Mouse (Mus musculus): Measurements from ENCODE around the gene Lbp.
A peak's percentile ranks its signal among the peaks of the same experiment; 100 is the strongest.

The Lbp gene

GRCm38 (mm10) chr2:158305948-158306695, at the start of gene Lbp:
Lbp (plus strand) TSS chr2:158306493.
- DNase-seq (ENCODE audit: low spot score), result peak; percentile 71

GRCm38 (mm10) chr2:158256894-158257293, 49.4 kb upstream of the Lbp start:
- peak; percentile 77 for DNase-seq (ENCODE audit: low spot score)

GRCm38 (mm10) chr2:158258005-158258418, 48.3 kb upstream of the Lbp start, which contains the start of gene Bpi:
Bpi (plus strand) TSS chr2:158258094.
- no peak for DNase-seq (ENCODE audit: low spot score)

GRCm38 (mm10) chr2:158258781-158259180, 47.5 kb upstream of the Lbp start:
- peak; percentile 87 for DNase-seq (ENCODE audit: low spot score)

GRCm38 (mm10) chr2:158259498-158259897, 46.8 kb upstream of the Lbp start:
- DNase-seq (ENCODE audit: low spot score), result no peak

GRCm38 (mm10) chr2:158264877-158265276, 41.4 kb upstream of the Lbp start:
- no peak for DNase-seq (ENCODE audit: low spot score)

- DNase-seq (ENCODE audit: low spot score), result no peak
Observed at GRCm38 (mm10) chr2:158270017-158270416, 36.3 kb upstream of the Lbp start.

GRCm38 (mm10) chr2:158273646-158274045, 32.6 kb upstream of the Lbp start:
- no peak for DNase-seq (ENCODE audit: low spot score)

- DNase-seq (ENCODE audit: low spot score), result no peak
Observed at GRCm38 (mm10) chr2:158275349-158275748, 30.9 kb upstream of the Lbp start.

- no peak for DNase-seq (ENCODE audit: low spot score)
Observed at GRCm38 (mm10) chr2:158275811-158276210, 30.5 kb upstream of the Lbp start.

GRCm38 (mm10) chr2:158276451-158276850, 29.8 kb upstream of the Lbp start:
- DNase-seq (ENCODE audit: low spot score), result no peak

GRCm38 (mm10) chr2:158276878-158277277, 29.4 kb upstream of the Lbp start:
- no peak for DNase-seq (ENCODE audit: low spot score)

GRCm38 (mm10) chr2:158279656-158280055, 26.6 kb upstream of the Lbp start:
- DNase-seq (ENCODE audit: low spot score), result no peak

- DNase-seq (ENCODE audit: low spot score), result peak; percentile 69
Observed at GRCm38 (mm10) chr2:158281497-158282205, 24.6 kb upstream of the Lbp start.

GRCm38 (mm10) chr2:158283136-158283535, 23.2 kb upstream of the Lbp start:
- no peak for DNase-seq (ENCODE audit: low spot score)

- no peak for DNase-seq (ENCODE audit: low spot score)
Observed at GRCm38 (mm10) chr2:158283771-158284170, 22.5 kb upstream of the Lbp start.

GRCm38 (mm10) chr2:158284571-158284970, 21.7 kb upstream of the Lbp start:
- peak; percentile 76 for DNase-seq (ENCODE audit: low spot score)

GRCm38 (mm10) chr2:158285655-158286054, 20.6 kb upstream of the Lbp start:
- no peak for DNase-seq (ENCODE audit: low spot score)

GRCm38 (mm10) chr2:158295700-158296099, 10.6 kb upstream of the Lbp start:
- DNase-seq (ENCODE audit: low spot score), result no peak

- no peak for DNase-seq (ENCODE audit: low spot score)
Observed at GRCm38 (mm10) chr2:158299203-158299602, 7.1 kb upstream of the Lbp start.

GRCm38 (mm10) chr2:158299731-158300130, 6.6 kb upstream of the Lbp start:
- no peak for DNase-seq (ENCODE audit: low spot score)

- no peak for DNase-seq (ENCODE audit: low spot score)
Observed at GRCm38 (mm10) chr2:158302807-158303206, 3.5 kb upstream of the Lbp start.

GRCm38 (mm10) chr2:158306696-158307049, 380 bp downstream of the Lbp start:
- DNase-seq (ENCODE audit: low spot score), result no peak

All from testis, postnatal 10 days (tissue).